Mouse (Mus musculus) heart, postnatal 4 days (tissue): ENCODE results near the gene Lemd1. TPM values are rescaled to one million over a fixed set of nuclear protein-coding genes. Genes with fewer than 3 reads are reported as not detected.
A peak's percentile ranks its signal among the peaks of the same experiment; 100 is the strongest.
"Not testable (repeated sequence)": the region's sequence is repeated elsewhere in the genome, so short reads cannot be mapped to it uniquely, and the experiment has no call there.

ENCODE experiments used
- DNase-seq: peaks from one replicate; pipeline ENCODE4 v3.0.0; 2021
- total RNA-seq, 2 experiments: library from RNA; stranded (reverse); gene quantifications; 2 replicates each; pipeline ENCODE4 v1.2.3; 2021

The Lemd1 gene
- total RNA-seq, 2 experiments from 2014 or later = not detected

GRCm38 (mm10) chr1:132246137-132246536, 54.9 kb downstream of the Lemd1 start:
- no peak for DNase-seq

DNA sequence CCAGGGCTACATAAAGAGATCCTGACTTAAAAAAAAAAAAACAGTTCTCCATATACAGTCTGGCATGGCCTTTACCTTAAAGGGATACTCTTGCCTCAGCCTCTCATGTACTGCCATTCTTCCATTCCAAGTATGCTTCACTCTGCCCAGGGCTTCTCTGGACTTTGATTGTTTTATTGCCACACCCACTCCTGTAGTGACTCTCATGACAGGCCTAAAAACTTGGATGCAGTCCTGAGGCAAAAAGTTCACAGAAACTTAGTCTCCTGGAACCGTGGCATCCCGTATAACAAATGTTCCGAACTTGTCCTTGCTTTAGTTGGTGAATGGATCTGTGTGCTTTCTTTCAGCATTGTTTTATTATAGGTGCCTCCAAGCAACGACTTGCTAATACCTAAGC, 55.4 kb downstream of the Lemd1 start:
- DNase-seq = no peak

- no peak for DNase-seq
These were observed 63.2 kb downstream of the Lemd1 start for GRCm38 (mm10) chr1:132254467-132254866.

DNA sequence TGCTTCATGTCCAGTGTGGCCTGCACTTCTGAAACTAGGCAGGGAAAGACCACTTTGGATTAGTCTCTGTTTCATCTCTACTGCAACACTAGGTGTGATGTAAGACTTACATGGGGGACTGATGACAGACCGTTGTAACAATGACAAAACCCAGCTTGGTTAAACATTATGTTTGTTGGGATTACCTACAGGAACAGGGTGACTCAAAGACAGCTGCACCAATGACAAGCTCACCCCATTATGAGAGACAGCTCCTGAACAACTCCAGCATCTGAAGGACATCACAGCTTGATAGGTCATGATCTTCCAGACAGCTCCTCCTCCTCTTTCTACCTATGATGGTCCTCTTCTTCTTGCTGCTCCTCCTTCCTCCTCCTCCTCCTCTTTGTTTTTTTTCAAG, 69.1 kb downstream of the Lemd1 start:
- no peak for DNase-seq

DNA sequence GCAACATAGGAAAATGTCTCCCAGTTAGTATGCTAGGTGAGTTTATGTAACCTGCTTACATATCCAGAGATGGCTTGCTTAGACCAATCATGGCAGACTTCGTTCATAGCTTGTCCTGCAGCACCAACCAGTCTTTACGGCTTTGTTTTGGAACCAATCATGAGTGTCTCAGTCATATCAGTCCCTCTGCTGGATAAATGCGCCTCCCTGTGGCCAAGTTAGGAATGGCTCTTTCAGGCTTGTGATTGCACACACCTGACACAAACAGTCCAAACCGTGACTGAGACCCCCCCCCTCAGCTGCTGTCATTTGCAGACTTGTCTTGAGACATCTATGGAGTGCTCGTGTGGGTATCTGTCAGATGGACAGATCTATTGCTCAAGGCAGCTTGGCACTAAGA, 69.8 kb downstream of the Lemd1 start:
- peak; percentile 17 for DNase-seq

GRCm38 (mm10) chr1:132263618-132264017, 72.4 kb downstream of the Lemd1 start:
- no peak for DNase-seq

DNA sequence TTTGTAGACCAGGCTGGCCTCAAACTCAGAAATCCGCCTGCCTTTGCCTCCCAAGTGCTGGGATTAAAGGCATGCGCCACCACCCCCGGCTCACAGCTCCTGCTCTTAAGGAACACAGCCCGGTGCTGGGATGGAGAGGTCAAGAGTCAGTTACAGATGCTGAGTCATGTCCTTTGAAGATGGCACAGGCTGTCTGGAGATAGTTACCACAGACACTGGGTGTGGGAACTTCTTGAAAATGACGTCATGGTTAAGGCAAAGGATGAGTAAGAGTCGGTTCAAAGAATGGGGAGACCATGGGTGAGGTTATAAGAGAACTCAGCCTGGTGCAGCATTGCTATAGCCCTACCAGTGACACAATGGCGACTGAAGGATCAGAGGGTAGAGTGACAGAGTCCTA, 73.3 kb downstream of the Lemd1 start:
- DNase-seq = no peak

GRCm38 (mm10) chr1:132265211-132265859, 74.1 kb downstream of the Lemd1 start:
- no peak for DNase-seq

GRCm38 (mm10) chr1:132265936-132266335, 74.7 kb downstream of the Lemd1 start:
- no peak for DNase-seq

GRCm38 (mm10) chr1:132266791-132267557, 75.7 kb downstream of the Lemd1 start:
- no peak for DNase-seq

DNA sequence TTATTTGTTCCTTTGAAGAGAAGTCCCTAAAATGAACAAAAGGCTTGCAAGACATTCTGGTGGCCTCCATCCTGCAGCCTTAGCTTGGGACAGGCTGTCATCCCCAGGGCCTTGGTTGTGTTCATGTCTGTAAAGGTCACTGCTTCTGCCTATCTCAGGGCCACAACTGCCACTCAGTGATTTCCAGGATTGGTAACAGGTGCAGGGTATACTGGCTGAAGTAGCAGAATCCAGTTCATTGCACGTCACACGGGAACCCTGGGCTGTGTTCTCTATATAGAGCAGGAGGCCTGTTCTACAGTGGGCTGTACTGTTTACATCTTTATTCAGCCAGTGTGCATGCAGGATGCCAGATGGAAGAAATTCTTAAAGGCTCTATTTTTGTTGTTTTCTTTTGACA, 76.7 kb downstream of the Lemd1 start:
- DNase-seq = no peak

GRCm38 (mm10) chr1:132268418-132269060, 77.3 kb downstream of the Lemd1 start:
- no peak for DNase-seq

GRCm38 (mm10) chr1:132271237-132271636, 80.0 kb downstream of the Lemd1 start:
- DNase-seq = no peak

- DNase-seq = no peak
These were observed 85.5 kb downstream of the Lemd1 start for GRCm38 (mm10) chr1:132276694-132277093.

GRCm38 (mm10) chr1:132277124-132277523, 85.9 kb downstream of the Lemd1 start:
- no peak for DNase-seq

- not testable (repeated sequence) for DNase-seq
These were observed 89.4 kb downstream of the Lemd1 start for GRCm38 (mm10) chr1:132280636-132281035.

- no peak for DNase-seq
These were observed 90.4 kb downstream of the Lemd1 start for GRCm38 (mm10) chr1:132281523-132282176.

DNA sequence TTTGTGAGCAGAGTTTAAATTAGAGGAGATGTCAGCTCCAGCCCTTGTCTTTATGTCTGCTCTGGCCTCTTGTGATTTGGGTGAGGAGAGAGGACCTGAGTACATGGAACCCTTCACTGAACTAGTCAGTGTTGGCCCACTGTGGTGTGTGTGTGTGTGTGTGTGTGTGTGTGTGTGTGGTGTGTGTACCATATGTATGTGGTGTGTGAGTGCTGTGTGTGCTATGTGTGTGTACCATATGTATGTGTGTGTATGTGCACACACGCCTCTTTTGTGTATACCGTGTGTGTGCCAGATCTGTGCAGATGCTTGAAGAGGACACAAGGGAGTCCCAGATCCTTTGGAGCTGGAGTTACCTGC, 90.9 kb downstream of the Lemd1 start:
- DNase-seq = no peak

GRCm38 (mm10) chr1:132283018-132283417, 91.8 kb downstream of the Lemd1 start:
- no peak for DNase-seq

DNA sequence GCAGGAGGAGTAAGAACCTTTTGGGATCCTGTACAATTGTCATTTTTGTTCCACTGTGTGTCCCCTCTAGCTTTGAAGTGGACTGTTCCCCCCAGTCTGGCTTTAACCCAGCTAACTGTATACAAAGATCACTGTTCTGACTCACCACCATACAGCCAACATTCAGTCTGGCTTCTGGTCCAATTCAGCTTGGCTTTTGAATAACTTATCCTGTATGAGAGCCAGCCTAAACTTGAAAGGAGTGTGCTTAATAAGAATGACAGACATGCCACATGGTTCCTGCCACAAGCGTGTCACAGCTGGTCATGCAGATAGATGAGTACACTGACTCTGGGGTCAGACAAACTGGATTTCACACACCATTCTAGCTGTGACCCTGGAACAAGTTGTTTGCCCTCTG, 95.5 kb downstream of the Lemd1 start:
- DNase-seq = no peak

GRCm38 (mm10) chr1:132287445-132287844, 96.2 kb downstream of the Lemd1 start:
- DNase-seq = peak; percentile 35

GRCm38 (mm10) chr1:132287991-132288451, 96.8 kb downstream of the Lemd1 start:
- peak; percentile 35 for DNase-seq

DNA sequence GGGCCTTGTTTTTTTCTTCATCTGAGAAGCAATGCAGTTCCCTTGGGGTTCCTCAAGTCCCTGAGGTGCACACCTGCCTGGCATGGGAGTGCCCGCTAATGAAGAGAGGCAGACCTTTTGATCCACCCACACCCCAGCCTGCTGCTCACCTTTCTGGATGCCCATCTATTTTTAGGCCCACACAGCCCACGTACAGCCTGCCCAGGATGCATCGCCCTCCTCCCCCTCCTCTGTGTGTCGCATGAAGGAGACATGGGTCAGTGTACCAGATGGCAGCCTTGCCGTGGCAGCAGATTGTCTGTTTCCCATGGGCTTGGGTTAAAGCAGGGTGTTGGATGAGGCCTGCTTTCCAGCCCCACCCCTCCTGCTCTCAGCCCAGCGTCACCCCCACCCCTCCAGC, 98.7 kb downstream of the Lemd1 start:
- no peak for DNase-seq
